Mouse (Mus musculus): Measurements from ENCODE around the gene Smarce1.

Gene Smarce1

DNA sequence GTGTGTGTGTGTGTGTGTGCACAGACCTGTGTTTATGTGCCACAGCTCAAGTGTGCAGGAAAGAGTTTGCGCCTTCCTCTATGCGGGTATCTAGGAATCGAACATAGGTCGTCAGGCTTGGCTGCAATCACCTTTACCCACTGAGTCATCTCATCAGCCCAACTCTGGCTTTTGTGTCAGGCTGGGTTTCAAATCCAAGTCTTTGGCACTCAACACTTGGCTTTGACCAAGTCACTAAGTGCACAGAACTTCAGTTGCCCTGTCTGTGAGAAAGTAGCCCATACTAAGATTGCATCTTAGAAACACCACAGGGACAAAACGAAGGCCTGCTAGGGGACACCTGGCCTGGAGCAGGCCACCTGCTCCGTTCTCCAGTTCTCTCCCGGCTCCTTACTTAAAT is 63.2 kb downstream of the Smarce1 start:
- DNase-seq, result no peak

DNA sequence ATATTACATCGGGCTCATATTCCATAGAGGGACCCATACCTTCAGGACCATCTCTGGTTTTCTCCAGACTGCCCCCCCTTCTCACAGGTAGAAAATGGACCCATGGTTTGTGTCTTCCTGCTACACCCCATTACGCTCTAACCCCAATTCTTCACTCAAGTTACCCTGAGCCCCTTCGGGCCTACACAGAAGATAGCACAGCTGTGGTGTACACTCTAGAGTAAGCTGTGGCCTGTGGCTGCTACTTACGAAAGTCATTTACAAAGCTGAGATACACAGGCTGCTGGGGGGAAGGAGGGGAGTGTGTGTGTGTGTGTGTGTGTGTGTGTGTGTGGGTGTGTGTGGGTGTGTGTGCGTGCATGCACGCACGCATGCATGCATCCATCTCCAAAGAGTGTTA is 64.6 kb downstream of the Smarce1 start:
- no peak for DNase-seq

DNA sequence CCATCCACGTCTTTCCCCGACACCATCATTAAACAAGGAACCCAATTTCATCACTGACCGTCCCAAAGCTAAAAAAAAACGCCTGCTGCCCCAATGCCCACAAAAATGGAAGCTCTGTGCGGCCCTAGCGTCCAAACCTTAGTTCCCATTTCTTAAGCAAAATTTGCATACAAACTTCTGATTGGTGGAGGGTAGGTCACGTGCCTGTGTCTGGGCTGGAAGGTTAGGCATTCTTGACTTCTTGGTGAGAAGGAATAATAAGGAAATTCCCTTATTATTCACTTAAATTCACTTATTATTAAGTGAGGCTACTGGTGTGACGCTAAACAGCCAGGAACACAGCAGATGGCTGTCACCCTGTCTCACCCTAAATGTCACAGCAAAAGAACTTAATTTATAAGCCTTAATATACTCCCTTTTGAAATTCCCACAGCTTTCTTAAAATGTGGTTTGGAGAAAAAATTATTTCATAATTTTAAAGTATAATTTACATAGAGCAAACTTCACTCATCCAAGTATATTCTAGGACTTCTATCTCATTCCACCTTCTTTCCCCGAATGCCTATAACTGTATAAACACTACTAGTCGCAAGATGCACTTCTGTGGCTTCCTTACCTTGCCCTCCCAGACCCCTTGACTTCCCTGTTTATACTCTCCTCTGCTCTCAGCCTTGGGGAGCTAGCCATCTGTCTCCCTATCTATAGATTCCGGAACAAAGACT is 65.6 kb downstream of the Smarce1 start:
- no peak for DNase-seq

DNA sequence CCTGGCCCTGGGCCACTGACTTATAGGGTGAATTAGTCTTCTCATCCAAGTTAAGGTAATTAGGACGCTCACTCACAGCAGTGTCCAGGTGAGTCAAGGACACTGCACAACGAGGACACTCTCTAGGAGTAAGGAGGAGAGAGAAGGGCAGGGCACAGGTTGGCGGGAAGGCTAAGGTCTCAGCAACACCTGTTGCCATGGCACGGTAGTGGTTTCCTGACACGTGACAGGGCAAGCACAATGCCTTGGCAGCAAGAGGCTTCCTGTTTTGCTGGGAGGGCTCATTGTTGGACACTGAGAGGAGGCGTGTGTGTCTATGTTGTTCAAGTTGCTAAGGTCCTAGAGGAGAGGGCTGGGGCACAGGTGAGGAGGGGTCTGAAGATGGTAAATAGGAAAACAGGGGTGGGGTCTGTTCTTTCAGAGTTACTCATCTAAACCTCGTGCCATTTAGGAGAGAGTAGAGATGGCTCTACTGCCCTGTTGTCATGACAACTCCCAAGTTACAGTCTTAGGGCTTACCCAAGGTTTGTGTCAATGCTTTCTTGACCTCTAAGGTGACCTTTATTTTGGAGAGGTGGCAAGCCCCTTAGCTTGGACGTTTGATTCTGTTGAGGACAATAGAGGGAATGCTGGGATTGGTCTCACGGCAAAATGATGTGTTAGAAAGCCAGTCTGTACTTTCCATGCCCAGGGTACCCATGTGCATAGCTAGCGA is 67.7 kb downstream of the Smarce1 start:
- DNase-seq, result no peak

DNA sequence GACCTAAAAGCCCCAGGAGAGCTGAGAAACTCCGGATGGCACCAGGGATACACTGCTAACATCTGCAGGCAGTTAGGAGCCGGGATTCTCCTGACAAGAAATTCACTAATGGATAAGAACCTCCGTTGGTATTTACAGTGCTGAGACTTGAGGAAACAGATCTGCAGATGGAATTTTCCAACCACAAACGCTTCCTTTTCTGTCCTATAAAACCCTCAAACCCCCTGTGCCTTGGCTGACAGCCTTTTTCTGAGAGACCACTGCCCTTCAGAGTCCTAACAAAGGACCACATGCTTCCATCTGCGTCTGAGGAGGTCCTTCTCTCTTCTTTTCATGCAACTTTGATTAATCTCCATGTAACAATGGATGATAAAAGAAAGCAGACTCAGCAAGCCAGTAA is 69.2 kb downstream of the Smarce1 start:
- no peak for DNase-seq

DNA sequence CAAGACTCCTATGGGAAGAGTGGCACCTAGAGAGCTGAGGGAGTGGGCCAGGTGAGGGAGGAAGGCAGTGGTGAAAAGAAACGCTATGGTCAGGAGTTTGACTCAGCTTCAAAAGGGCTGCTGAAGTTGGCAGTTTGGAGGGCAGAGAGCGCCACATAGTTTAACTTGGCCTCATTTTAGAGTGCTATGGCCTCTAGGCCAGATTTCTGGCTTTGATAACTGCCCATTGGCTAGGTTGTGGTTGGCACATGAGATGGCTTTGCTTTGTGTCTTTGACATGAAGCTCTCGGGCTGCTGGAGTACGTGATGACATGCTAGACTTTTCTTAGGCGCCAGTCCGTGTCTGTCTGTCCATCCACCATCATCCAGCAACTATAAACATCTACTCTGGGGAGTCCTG is 70.6 kb downstream of the Smarce1 start:
- DNase-seq, result no peak

All from cerebellum, postnatal 36 days (tissue).